Mouse (Mus musculus) forelimb bud, embryonic 11.5 days (tissue): ENCODE data around the gene Gm20388.

Experiments
- DNase-seq: peaks from one replicate; pipeline ENCODE4 v3.0.0-alpha.2; 2012; ENCODE audit warnings: low read depth, low spot score

The Gm20388 gene

GRCm38 (mm10) chr8:120581811-120582210, 671.2 kb downstream of the Gm20388 start:
- no peak for DNase-seq

GRCm38 (mm10) chr8:120585521-120585920, 674.9 kb downstream of the Gm20388 start:
- DNase-seq: no peak

DNA sequence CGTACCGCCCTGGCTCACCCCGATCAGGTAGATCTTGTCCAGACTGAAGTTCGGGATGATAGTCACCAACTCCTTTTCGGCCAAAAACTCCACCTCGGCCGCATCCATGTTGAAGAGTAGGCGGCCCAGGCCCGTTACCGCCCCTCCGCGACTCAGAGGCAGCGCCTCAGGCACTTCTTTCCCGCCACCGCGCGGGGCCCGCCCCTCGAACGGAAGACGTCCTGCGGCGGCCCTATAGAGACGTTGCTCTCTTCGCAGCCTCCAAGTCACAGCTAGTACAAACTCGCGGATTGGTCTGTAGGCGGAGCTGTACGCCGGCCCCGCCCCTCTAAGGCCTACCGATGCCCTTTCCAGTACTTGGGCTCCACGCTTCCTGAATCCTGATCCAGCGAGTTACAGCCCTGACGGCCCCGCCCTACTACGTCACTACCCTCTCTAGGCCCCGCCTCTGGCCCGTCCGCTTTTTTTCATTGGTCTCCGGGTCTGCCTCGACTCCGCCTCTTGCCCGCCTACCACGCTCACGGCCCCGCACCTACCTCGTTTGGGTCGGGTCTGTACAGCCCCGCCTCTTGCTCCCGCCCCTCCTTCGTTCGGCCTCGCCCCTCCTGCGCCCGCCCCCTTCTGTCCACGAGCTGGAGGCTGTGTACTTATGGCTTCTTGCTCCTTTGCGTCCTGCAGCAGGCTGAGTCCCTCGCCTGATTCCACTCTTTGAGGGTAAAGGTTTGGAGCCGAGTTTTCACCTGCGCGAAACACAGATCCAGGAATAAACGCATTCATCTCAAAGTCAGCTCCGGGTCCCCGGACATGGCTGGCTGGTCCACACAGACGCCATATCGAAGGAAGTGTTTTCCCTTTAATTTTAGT, 678.5 kb downstream of the Gm20388 start, which contains the start of gene Gins2:
Gene Gins2 (minus strand): TSS at position 397 of the 864 bp plus-strand sequence.
- peak; percentile 99 for DNase-seq

DNA sequence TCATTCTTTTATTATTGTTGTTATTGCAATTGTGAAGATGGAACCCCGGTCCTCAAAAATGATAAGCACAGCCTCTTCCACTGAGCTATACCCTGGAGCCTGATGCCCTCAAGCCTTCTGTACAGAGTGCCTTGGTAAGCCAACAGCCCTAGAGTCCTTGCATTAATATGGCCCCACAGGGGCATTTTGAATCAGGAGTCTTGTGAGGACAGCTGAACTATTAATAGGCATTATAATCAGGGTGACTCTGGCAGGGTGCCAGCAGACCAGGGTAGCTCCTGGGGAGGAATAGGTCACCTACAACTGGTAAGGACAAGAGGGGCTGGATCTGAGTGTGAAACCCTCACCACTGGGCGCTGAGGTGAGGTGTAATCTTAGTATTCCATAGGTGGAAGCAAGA, 679.3 kb downstream of the Gm20388 start:
- no peak for DNase-seq

DNA sequence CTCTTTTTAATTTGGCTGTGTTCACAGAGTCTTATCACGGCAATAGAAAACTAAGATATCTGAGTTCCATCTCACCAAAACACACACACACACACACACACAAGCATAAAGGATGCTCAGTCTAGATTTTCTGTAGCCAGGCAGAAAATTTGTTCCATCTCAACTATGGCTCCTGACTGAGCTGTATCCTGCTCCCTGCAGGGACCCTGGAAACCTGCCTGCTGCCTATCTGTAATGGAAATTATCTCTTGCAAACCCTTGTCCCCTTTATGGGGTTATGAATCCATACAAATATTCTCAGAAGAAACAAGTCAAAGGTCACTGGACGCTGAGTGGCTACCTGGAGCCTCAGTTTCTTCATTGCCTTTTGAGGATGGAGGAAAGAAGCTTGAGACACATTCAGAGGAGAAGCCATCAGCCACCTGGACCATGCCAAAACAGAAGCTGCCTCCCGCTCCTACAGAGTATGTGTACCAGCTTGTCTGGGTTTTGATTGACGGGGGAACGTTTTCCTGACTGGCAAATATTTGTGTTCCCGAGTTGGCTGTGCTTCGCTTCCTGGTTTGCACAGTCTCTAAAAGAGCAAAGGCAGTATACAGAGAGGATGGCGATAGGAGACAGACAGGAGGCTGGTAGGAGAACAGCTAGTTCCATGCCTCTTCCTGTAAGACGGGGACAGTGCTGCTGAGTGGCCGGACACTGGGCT, 681.1 kb downstream of the Gm20388 start:
- DNase-seq: no peak

DNA sequence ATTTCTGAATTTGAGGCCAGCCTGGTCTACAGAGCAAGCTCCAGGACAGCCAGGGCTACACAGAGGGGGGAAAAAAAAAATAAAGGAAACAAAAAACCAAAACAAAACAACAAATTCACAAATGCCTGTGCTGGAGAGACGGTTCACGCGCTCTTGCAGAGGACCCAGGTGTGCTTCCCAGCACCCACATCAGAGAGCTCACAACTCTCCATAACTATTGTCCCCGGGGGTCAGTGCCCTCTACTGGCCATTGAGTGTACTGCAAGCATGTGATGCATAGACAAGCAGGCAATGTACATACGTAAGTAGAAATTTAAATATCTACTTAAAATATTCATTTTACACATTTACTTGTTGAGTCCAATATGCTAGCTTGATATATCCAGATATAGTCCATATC, 683.9 kb downstream of the Gm20388 start:
- DNase-seq: no peak

DNA sequence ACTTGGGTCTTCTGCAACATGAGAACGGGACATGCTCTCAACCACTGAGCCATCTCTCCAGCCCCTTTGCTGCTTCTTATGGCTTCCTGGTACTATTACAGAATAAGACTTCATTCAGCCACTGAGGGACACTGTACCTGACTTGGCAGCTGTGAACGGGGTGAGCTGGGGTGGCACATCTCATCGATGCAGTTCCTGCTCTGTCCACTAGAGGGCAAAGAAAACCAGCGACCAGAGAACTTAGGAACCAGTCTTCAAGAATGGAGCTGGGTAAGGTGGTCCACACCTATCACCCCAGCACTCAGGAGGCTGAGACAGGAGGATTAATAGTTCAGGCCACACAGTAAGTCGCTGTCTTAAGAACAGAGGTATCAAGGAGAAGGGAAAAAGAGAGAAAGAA, 685.3 kb downstream of the Gm20388 start:
- peak; percentile 80 for DNase-seq

- DNase-seq: no peak
Measured at GRCm38 (mm10) chr8:120598579-120598978, 687.9 kb downstream of the Gm20388 start.

DNA sequence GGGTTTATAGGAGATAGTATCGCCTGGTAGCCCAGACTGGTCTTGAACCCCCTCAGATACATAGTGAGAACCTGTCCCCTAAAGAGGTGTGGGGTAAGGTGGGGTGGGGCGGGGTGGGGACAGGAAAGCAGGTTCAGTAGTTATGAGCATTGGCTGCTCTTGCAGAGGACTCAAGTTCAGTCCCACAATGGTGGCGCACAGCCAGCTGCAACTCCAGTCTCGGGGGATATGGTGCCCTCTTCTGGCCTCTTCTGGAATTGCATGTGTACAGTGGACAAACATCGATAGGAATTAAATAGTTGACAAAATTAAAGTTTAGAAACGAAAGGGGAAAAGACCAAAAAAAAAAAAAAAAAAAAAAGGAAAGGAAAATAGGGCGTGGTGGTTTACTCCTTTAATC, 688.9 kb downstream of the Gm20388 start:
- DNase-seq: peak; percentile 56

GRCm38 (mm10) chr8:120602672-120603071, 692.0 kb downstream of the Gm20388 start:
- DNase-seq: peak; percentile 55

- no peak for DNase-seq
Measured at GRCm38 (mm10) chr8:120607460-120607859, 696.8 kb downstream of the Gm20388 start.

DNA sequence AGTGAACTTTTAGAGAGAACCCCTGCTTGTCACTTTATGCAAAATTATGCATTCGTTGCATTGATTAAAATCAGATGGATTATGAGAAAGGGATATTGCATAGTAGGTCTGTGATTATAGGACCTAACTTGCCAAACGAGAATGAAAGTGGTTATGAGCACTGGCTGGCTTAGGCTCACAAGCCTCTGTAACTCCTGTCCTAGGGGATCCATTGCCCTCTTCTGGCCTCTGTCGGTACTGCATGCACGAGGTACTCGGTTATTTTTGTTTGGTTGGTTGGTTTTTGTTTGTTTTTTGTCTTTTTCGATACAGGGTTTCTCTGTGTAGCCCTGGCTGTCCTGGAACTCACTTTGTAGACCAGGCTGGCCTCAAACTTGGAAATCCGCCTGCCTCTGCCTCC, 697.2 kb downstream of the Gm20388 start:
- peak; percentile 65 for DNase-seq

DNA sequence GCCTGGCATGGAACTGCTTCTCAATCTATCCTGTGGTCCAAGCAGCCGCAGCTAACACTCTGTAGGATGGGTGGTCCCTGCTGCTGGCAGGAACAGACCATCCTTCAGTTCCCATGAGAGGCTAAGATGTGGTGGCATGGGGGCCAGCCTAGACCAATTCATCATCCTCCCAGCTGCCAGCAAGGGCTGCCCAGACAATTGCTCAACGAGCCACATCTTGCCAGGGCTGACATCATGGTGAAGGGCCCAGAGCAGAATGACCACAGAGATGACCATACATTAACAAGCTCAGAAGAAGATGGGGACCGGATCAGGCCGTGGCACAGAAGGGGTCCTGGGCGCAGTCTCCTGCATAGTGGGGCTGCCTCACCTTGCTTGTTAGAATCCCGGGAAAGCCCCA, 700.2 kb downstream of the Gm20388 start:
- no peak for DNase-seq

GRCm38 (mm10) chr8:120614491-120614890, 703.9 kb downstream of the Gm20388 start:
- no peak for DNase-seq

DNA sequence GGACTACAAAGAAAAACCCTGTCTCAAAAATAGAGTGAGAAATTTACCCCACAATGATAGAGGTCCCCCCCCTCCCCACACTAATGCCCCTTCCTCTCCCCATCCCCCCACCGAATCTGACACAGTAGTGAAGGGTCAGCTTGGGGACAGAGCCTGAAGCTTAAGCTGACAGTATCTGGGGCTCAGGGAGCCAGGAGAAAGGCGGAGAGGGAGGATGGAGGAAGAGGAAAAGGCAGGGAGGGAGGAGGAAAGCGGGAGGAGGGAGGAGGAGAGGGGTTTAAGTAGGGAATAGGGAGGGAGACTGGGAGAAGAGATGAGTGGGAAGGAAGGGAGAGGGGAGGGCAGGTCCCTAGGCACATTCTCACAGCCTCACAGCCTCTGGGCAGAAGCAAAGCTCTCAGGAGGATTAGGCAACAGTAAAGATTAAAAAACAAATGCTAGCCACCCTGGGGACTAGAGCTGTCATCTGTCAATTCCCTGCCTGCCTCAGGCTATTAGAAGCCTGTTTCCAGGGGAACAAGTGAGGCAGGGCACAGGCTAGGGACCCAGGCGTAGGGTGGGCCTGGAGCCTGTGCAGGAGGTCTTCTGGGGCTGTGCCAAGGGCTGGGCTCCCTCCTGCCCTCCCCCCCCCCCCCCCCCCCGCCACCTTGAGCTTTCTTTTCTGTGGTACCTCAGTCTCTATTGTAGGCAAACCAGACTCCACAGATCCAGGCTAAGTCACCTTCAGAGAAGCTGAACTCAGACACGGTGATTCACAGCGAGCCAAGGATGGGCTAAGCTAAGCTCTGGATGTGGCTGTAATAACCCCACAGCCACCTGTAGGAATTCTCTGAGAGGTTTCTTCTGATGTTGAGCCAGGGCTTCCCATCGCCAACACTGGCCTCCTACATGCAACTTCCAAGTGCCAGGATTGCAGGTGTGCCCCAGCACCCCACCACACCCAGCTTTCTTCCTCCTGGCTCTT, 706.3 kb downstream of the Gm20388 start:
- no peak for DNase-seq

DNA sequence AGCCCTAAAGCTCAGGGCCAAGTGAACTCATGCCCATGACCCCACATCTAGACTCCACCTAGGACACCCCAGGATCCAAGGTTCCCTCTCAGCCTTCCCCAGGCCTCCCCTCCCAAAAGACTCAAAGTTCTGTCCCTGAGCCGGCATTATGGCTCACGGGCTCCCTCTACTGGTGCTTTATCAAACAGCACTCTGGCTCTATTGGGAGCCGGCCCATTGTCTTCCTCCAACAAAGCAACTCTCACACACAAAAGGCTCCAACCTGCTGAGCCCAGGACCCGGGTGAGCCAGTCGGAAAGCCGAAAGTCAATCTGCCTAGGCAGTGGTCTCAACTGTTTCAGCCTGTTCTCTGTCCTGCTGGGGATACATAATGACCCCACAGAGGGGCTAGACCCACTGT, 707.5 kb downstream of the Gm20388 start:
- peak; percentile 77 for DNase-seq

DNA sequence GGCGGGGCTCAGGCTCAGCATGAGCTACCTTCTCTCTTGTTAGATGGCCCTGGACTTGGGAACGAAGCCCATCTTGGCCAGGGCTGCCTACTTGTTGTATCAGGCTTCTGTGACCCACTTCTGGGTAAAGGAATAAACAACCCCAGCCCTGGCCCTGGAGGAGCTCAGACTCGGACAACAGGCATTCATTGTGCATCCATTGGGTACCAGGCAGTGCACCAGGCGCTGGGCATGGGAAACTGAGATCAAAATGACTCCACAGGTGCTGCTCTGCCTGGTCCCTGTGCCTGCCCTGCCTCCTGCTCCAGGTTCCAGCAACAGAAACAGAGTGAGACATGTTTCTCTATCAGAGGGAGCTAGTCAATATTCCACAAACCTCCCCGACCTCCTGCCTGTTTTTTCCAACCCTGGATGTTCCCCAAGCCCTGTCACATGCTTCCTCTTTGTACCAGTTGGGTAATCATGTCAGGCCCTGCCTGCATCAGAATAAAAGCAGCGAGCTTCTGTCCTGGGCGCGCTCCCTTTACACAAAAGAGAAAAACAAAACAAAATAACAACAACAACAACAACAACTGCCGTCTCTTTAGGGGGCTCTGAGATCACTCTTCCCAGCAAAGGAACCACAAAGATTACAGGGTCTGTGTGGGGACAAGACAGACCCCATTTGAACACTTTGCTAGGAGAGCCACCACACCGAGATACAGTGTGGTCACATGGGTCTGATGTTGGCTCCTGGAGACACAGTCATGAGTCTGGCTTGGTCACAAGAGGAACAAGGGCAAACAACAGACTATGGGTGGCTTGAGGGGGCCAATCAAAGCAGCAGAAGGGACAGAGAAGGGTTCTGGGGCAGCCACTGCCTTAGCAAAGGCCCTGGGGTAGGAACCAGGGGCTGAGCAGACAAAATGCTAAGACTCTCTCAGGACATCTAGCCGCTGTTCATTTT, 708.9 kb downstream of the Gm20388 start:
- no peak for DNase-seq

DNA sequence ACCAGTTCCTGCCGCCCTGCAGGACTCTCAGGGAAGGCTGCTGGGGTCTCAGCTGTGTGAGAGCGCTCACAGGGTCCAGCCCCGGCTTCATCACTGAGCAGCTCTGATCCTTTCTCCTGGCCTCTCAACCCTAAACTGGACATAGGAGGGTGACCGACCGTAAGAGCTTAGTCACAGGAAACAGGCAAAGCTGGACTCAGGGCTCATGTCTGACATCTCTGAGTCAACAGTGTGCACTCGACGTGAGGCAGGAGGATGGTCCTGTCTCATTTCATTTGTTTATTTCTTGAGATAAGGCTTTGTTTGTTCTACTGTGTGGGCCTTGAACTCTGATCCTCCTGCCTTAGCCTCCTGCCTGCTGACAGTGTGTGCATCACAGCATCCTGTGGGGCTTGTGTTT, 709.8 kb downstream of the Gm20388 start:
- DNase-seq: no peak

GRCm38 (mm10) chr8:120622161-120622560, 711.5 kb downstream of the Gm20388 start:
- DNase-seq: no peak

DNA sequence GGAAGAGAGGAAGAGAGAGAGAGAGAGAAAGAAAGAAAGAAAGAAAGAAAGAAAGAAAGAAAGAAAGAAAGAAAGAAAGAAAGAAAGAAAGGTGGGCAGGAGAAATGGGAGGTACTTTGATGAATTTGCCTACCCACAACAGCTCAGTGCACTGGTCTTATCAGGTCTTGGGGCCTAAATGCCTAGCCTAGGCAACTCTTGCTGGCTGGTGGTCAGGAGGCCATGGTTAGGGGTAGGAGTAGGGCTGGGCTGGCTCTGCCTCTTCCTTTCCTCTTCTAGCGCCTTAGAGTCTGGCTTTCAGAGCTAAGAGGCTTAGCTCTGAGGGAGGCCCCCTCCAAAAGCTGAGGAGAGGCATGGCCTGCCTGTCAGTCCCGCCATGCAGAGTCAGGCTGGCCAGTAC, 713.0 kb downstream of the Gm20388 start:
- no peak for DNase-seq

- no peak for DNase-seq
Measured at GRCm38 (mm10) chr8:120626461-120626860, 715.8 kb downstream of the Gm20388 start.
